Mouse (Mus musculus) ES-E14 (cell line): Measurements from ENCODE around the gene St6galnac3. TPM values are rescaled to one million over a fixed set of nuclear protein-coding genes. Genes with fewer than 3 reads are reported as not detected.

Experiments
- DNase-seq: peaks from one replicate; pipeline ENCODE4 v3.0.0-alpha.2; 2013; ENCODE audit warnings: low read depth, low spot score
- H3K27ac ChIP-seq: 2 replicates; pipeline ENCODE4 v1.5.1; 2012; ENCODE audit warnings: low read depth, mild to moderate bottlenecking, low read length, moderate library complexity, mixed read lengths; ENCODE audit not compliant: poor library complexity, insufficient read depth, severe bottlenecking
- H3K36me3 ChIP-seq: 2 replicates; pipeline ENCODE4 v1.6.1; 2012; ENCODE audit warnings: mild to moderate bottlenecking, low read length, moderate library complexity, mixed read lengths; ENCODE audit not compliant: control insufficient read depth, poor library complexity, insufficient read depth, severe bottlenecking
- H3K4me1 ChIP-seq, 2 experiments: fragments of 150-350 bp in 1 of 2; sonication (generic) in 1 of 2; 2 replicates each; pipeline ENCODE4 v1.6.1; 2012; ENCODE audit warnings: low read length in 2 of 2, mild to moderate bottlenecking in 1 of 2, mixed read lengths in 1 of 2; ENCODE audit not compliant: control insufficient read depth in 2 of 2, insufficient read depth in 2 of 2, poor library complexity in 1 of 2
- H3K4me3 ChIP-seq, 2 experiments: fragments of 150-350 bp in 1 of 2; sonication (generic) in 1 of 2; 2 replicates each; pipeline ENCODE4 v1.5.1; 2012; ENCODE audit warnings: low read length in 2 of 2, low read depth in 1 of 2, mild to moderate bottlenecking in 1 of 2, mixed read lengths in 1 of 2; ENCODE audit not compliant: insufficient read depth in 1 of 2, poor library complexity in 1 of 2, severe bottlenecking in 1 of 2
- H3K9ac ChIP-seq: 2 replicates; pipeline ENCODE4 v1.6.1; 2012; ENCODE audit warnings: low read depth, mild to moderate bottlenecking, low read length, mixed read lengths; ENCODE audit not compliant: poor library complexity, insufficient read depth, severe bottlenecking
- H3K9me3 ChIP-seq: fragments of 150-350 bp; sonication (generic); 2 replicates; pipeline ENCODE4 v1.6.1; 2012; ENCODE audit warnings: low read depth, mild to moderate bottlenecking, low read length; ENCODE audit not compliant: control insufficient read depth, insufficient read depth
- CHD2 ChIP-seq: IDR thresholded peaks from 2 replicates; pipeline ENCODE4 v1.6.1; 2014; ENCODE audit warnings: mild to moderate bottlenecking, low read depth, low read length, inconsistent platforms
- HCFC1 ChIP-seq: IDR thresholded peaks from 2 replicates; pipeline ENCODE4 v1.6.1; 2012; ENCODE audit warnings: low read length, inconsistent platforms, borderline replicate concordance; ENCODE audit not compliant: insufficient read depth
- MAFK ChIP-seq: IDR thresholded peaks from 2 replicates; pipeline ENCODE4 v1.6.1; 2014; ENCODE audit warnings: mild to moderate bottlenecking, low read depth, low read length, inconsistent platforms; ENCODE audit not compliant: insufficient read depth
- ZC3H11A ChIP-seq: IDR thresholded peaks from 2 replicates; pipeline ENCODE4 v1.6.1; 2012; ENCODE audit warnings: low read depth, mild to moderate bottlenecking, inconsistent platforms, low read length, borderline replicate concordance
- ZNF384 ChIP-seq: IDR thresholded peaks from 2 replicates; pipeline ENCODE4 v1.6.1; 2012; ENCODE audit warnings: low read depth, low read length, inconsistent platforms
- in situ Hi-C, 2 experiments: fragments of 600-800 bp; cut with MboI; formaldehyde crosslinking; loops; one replicate each; pipeline ENCODE4 v1.15.1; 2025; ENCODE audit warnings: low sequenced_read_pairs in 2 of 2, inconsistent platforms in 1 of 2; ENCODE audit not compliant: unreplicated experiment in 2 of 2
- total RNA-seq: library from RNA; depleted of rRNA; stranded (reverse); fragments of 300-350 nt; gene quantifications from 2 replicates; pipeline ENCODE4 v1.2.3, GENCODE M21; 2012

Gene St6galnac3
- total RNA-seq, 1 experiment, result 3.8 TPM

GRCm38 (mm10) chr3:153736756-153737280 lies 11.8 kb upstream of the St6galnac3 start:
- in situ Hi-C loops, result no loop called here
- TF ChIP-seq CHD2 (no peak), ZNF384 (no peak), MAFK (no peak), HCFC1 (no peak), ZC3H11A (no peak)
- no peaks in the 10 kb centered on the region for H3K36me3 ChIP-seq
- DNase-seq, result no peak
- no peaks in the 10 kb centered on the region for H3K9me3 ChIP-seq
- no peak overlapping the region for H3K27ac ChIP-seq
- H3K4me1 ChIP-seq, result no peaks in the 10 kb centered on the region
- H3K4me3 ChIP-seq, result no peak overlapping the region
- no peak overlapping the region for H3K9ac ChIP-seq

DNA sequence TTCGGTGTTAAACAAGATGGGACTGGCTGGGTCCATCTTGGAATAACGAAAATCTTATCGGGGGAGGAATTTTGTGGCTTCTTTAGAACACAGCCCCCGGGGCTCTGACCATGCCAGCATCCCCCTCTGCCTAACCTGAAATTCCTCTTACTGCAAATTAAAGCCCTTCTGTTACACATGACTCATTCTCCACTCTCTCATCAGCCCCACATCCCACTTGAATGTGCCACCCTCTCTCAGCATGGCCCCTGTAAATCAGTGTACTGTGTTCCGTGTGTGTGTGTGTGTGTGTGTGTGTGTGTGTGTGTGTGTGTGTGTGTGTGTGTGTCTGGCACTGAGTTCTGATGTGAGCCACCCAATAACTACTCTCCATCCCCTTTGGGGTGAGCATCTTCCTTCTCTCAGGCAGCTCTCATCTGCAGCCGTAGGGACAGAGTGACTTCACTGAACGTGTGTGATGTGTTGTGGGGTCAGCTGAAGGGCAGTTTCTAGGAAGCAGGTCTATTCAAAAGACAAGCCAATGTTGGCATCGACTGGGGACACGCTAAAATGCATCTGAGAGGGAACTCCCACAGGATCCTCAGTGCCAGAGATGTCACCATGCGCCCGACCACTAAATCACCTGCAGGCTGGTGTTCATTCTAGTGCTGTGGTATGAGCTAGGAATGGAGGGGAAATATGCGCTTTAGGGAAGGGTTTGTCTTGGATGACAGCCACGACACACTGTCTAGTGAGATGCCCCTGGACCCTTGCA lies 11.0 kb upstream of the St6galnac3 start:
- Histone ChIP-seq H3K9me3 (no peaks in the 10 kb centered on the region), H3K27ac (no peak overlapping the region), H3K4me1 (no peaks in the 10 kb centered on the region), H3K4me3 (no peak overlapping the region), H3K9ac (no peak overlapping the region), H3K36me3 (no peaks in the 10 kb centered on the region)
- DNase-seq, result no peak
- TF ChIP-seq HCFC1 (no peak), ZC3H11A (no peak), CHD2 (no peak), ZNF384 (no peak), MAFK (no peak)
- in situ Hi-C loops, result no loop called here

DNA sequence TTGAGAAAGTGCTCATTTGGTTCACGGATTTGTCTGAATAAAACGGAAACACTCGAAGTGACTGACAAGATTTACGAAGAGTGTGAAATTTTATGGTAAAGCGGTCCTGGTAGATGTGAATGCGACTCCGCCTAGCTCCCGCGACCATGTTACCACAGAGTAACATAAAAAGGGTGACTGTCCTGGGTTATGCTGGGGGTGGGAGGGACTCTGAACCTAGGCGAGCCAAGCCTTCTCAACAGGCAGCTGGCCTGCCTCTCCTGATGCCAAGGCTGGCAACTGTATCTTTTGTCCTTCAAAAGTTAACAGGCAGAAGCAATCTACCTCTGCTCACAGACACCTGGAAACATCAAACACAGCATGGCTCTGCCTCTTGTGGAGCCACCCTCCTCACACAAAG lies 9.8 kb upstream of the St6galnac3 start:
- in situ Hi-C loops, result no loop called here
- Histone ChIP-seq H3K27ac (no peak overlapping the region), H3K36me3 (no peaks in the 10 kb centered on the region), H3K4me3 (no peak overlapping the region), H3K4me1 (no peaks in the 10 kb centered on the region), H3K9me3 (no peaks in the 10 kb centered on the region), H3K9ac (no peak overlapping the region)
- DNase-seq, result no peak
- TF ChIP-seq ZC3H11A, result no peak
- TF ChIP-seq HCFC1, result no peak
- TF ChIP-seq ZNF384, result no peak
- TF ChIP-seq MAFK, result no peak
- TF ChIP-seq CHD2, result no peak

GRCm38 (mm10) chr3:153733364-153734159 lies 8.6 kb upstream of the St6galnac3 start:
- no peaks in the 10 kb centered on the region for H3K36me3 ChIP-seq
- DNase-seq, result no peak
- no peaks in the 10 kb centered on the region for H3K4me1 ChIP-seq
- in situ Hi-C loops, result no loop called here
- H3K27ac ChIP-seq, result no peak overlapping the region
- no peak overlapping the region for H3K4me3 ChIP-seq
- TF ChIP-seq ZC3H11A, result no peak
- no peak for TF ChIP-seq HCFC1
- no peak for TF ChIP-seq MAFK
- TF ChIP-seq CHD2, result no peak
- no peak for TF ChIP-seq ZNF384
- no peak overlapping the region for H3K9ac ChIP-seq
- H3K9me3 ChIP-seq, result no peaks in the 10 kb centered on the region
